Mouse (Mus musculus): ENCODE measurements around the gene Foxf2.

The Foxf2 gene

DNA sequence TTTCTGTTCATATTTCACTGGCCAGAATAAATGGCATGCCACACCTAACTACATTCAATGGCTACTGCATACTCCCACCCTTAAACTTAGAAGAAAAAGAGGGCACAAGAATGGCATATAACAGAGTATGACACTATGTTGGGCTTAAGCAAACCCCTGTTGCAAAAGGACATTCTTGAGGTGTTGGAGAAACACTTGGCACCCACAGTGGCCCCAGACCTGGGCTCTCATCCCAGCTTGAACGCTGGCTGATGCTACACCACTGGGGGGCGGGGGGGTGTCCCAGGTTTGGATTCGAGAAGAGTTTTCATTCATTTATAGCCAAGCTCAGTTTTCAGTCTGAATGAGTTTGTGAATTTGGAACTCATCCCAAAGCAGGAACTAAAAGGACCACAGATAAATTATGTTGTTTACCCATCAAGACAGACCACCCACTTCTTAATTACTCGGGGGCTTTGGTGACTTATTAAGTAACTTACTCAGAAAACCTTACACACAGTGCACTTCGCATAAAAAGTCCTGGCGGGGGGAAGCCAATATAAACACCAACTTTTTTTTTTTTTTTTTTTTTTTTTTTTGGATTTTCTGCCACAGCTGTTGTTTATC lies 42.4 kb downstream of the Foxf2 start:
- DNase-seq (ENCODE audit: extremely low read depth, insufficient read length, low spot score), result no peak

GRCm38 (mm10) chr13:31672093-31672492 lies 46.5 kb downstream of the Foxf2 start:
- DNase-seq (ENCODE audit: extremely low read depth, insufficient read length, low spot score), result no peak
